Mouse (Mus musculus) kidney, postnatal 14 days (tissue): ENCODE results near the gene Ntng1.

ENCODE experiments used
- DNase-seq: peaks from one replicate; pipeline ENCODE4 v3.0.0; 2022; ENCODE audit warnings: mixed read lengths

Gene Ntng1

DNA sequence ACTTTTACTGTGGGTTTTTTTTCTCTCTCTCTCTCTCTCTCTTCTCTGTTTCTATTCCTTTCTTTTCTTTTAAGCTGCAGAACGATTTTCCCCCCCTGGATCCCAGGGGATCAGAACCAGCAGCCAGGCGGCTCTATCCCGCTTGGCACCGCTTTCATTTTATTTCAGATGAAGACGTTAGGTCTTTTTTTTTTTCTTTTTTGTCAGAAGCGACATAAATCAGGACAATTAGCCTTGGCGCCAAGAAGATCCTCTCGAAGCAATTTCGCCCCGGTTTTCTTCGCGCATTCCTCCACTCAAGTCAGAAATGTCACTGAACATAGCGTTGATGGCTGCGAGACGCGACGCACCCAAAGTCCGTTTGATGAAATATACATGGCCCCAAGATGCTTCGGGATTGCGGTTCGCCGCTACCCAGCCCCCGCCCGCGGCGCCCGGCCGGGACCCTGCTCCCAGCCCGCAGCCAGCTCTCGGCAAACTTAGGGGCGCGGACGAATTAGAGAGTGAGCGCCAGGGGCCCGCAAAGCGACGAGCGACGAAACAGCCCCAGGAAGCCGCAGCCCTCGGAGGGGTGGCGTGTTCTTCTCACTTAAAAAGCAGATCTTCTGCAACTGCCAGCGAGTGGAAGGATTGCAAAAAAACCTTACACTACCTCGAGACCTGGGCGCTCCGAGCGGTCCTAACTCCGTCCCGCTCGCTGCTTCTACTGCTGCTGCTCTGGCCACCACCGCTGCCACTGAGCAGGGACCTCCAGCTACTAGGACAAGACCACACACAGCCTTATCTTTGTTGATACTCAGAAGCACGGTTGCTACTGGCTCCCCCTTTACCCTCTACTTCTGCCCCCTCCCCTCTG, at the start of gene Ntng1:
Ntng1 (minus strand) TSS at position 806 of the 856 bp plus-strand sequence.
- peak; percentile 8 for DNase-seq

DNA sequence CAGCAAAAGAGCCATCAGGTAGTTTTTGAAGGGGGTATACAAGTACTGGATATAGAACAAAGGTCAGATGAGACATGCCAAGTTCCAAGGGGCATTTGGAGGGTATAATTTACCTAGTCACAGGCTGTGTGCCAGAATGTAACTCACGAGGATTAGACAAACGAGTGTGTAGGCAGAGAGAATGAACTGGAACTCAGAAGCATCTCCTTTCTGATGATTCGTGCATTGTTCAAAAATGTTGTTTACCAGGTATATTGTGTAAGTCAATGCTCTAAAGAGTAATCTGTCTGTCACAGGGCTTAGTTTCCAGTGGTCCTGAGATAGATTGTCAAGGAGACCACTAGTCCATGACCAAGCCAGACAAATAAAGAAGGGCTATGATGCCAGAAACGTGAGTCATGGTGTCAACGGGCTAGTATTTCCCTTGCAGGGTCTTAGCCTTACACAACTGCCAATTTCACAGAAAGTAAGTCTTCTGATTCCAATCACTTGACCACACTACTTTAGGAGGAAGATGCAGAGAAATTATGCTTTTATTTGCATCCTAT, 43.7 kb upstream of the Ntng1 start:
- DNase-seq: peak; percentile 1

- no peak for DNase-seq
Measured at GRCm38 (mm10) chr3:110149089-110149488, 5.3 kb upstream of the Ntng1 start.

- DNase-seq: no peak
Measured at GRCm38 (mm10) chr3:110144301-110145055, 667 bp upstream of the Ntng1 start.

- peak; percentile 3 for DNase-seq
Measured at GRCm38 (mm10) chr3:110142314-110143205, 1.3 kb downstream of the Ntng1 start.

GRCm38 (mm10) chr3:110141351-110142302, 2.2 kb downstream of the Ntng1 start:
- peak; percentile 48 for DNase-seq

DNA sequence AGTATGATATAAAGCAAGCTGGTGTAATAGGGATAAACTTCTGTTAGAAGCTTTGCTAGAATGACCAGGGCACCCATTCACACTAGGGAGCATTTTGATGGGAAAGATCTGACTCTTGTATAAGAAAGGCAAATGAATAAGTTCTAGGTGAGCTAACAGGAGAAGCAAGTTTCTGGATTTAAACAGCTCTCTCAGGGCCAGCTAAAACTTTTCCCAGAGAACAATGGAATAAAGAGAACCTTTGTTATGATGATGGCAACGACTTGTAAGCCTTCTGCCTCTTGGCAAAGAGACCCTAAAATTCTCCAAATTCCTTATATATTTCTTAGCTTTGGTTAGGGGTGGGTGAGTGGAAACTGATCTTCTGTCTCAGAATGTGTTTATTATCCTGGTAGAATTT, 7.7 kb downstream of the Ntng1 start:
- no peak for DNase-seq

- no peak for DNase-seq
Measured at GRCm38 (mm10) chr3:110133150-110133549, 10.7 kb downstream of the Ntng1 start.

DNA sequence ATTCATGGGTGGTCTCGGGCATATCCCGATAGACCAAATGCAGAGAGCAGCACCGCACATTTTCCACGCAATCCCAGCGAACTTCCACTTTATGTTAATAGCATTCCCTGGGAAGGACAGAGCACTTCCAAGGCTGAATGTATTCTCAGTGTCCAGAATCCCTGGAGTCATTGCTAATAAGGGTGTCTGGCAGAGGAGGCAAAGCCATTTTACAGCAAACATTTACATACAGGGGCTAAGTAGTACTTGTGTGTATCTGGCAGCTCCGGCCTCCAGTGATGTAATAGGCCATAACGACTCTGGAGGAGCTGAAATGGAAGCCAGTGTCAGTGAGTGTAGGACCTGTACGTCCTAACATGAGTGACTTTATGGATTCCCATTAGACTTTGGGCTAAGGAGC, 11.5 kb downstream of the Ntng1 start:
- no peak for DNase-seq

- DNase-seq: no peak
Measured at GRCm38 (mm10) chr3:110131043-110131891, 12.5 kb downstream of the Ntng1 start.

GRCm38 (mm10) chr3:110129607-110130006, 14.2 kb downstream of the Ntng1 start:
- DNase-seq: no peak

DNA sequence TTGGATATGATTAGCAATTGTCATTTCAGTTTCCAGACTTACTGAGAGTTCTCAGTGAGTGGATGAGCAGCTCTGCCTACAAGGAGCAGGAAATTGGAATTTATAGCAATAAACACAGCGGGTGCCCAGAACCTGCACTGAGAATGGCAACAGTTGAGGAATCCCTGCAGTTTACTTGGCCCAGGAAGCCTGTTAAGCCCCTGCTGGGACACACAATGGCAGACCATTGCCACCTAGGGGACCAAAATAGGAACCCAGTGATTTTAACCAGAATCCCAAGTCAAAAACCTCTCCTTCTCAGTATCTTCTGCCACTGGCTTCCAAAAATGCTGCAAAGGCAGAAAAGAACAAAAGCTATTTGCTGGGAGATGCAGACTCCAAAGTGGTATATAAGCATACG, 37.8 kb downstream of the Ntng1 start:
- peak; percentile 2 for DNase-seq

DNA sequence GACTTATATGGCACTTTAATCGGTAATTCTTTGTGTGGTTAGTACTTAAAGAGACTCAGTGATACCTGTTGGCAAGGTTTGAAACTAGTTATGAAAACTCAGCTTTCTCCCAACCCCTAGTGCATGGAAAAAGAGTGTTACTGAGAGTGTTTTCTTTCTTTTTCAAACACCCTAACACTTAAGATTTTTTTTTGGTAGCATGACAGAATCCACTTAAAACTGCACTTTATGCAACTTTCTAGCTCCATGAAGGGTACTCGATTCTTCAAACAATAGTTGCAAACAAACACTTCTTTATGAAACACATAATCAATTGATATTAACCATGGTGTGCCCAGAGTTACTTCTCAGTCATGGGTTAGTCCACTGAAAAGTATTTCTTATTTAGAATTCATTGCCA, 49.4 kb downstream of the Ntng1 start:
- DNase-seq: no peak

DNA sequence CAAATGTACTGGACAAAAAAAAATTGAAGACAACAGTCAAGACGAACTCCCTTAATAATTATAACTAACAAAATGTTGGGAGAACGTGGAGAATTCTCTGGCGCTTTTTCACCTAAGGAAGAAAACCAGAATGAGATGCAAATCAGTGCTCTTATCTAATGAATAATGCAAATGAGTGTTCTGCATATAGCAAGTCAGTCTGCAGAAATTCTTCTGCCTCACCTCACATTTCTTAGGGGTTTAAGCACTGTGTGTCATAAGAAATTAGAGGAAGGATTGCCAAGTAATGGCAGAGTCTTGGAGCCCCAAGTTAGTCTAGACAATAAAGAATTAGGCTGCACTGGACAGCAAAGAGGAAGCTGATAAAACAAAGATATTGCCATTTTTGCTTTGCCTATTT, 49.8 kb downstream of the Ntng1 start:
- no peak for DNase-seq

DNA sequence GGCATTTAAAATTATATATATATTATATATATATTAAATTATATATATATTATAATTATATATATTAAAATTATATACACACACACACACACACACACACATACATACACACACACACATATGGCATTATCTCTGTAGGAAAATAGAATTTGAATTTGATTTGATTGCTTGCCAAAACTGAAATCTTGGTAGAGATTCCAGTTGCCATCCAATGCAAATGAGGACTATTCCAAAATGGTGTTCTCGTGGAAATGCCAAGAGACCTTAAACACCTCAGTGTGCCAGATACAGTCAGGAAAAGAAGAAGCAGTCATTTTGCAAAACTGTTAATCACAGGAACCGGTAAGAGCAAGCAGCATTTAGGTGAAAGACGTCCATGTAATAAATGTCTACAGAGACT, 51.3 kb downstream of the Ntng1 start:
- no peak for DNase-seq

- no peak for DNase-seq
Measured at GRCm38 (mm10) chr3:110087189-110087588, 56.6 kb downstream of the Ntng1 start.

DNA sequence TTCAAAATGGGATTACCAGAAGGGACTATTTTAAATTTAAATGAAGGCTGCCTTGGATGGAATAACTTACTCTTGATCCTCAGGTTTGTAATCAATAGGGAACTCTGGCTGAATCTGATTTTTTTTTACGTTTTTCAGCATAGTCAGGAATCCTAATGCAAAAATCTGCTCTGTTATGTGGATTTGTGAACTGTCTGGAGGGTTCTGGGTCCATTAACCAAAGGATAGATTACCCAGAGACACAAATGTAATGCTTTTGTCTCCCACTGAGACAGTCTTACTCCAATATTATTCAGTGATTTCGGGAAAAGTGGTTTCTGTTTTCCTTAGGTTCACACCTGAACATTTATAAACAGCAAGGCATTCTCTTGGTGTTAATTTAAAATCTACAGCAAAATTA, 58.5 kb downstream of the Ntng1 start:
- DNase-seq: no peak

DNA sequence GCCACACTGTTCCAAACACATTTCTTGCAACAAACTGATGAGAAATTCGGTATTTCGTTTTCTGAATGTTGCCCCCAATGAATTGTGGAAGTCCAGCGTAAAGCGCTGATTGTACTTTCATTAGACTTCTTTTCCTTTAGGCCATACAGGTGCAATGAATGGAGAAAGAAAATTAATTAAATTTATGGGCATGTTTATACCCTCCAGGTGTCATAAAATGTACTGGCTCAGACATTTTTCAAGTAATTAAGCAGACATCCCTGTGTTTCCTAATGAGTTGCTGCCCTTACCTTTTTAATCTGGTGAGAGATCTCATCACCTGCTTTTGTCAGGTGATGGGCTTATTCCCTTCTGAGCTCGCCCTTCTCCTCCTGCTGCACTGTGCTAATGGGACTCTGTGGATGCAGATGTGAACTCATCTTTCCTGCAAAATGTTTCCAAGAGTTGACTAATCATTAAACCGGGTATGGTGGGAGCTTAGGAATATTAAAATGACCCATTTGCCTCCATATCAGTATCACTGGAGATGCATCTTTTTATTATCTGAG, 79.0 kb downstream of the Ntng1 start:
- no peak for DNase-seq

- no peak for DNase-seq
Measured at GRCm38 (mm10) chr3:110055915-110056314, 87.9 kb downstream of the Ntng1 start.

- no peak for DNase-seq
Measured at GRCm38 (mm10) chr3:110055433-110055832, 88.4 kb downstream of the Ntng1 start.
